Mouse (Mus musculus): Measurements from ENCODE around the gene Ahsa2. TPM values are rescaled to one million over a fixed set of nuclear protein-coding genes. Genes with fewer than 3 reads are reported as not detected.
"Not testable (repeated sequence)": the region's sequence is repeated elsewhere in the genome, so short reads cannot be mapped to it uniquely, and the experiment has no call there.

Ahsa2 gene
- total RNA-seq (2021), result 10 to 100 TPM; 45.8 to 59.2 TPM
- long read RNA-seq, experiment 1, transcript Ahsa2-201 (9 exons, 3,023 nt), result major isoform, 14 of 22 reads
- long read RNA-seq, experiment 1, partial matches to known transcripts, result 1 of 22 reads
- long read RNA-seq, experiment 1, other reads (novel, unspliced or antisense), result 5 of 22 reads
- long read RNA-seq, experiment 2, transcript Ahsa2-201 (9 exons, 3,023 nt), result major isoform, 18 of 24 reads
- long read RNA-seq, experiment 2, partial matches to known transcripts, result 2 of 24 reads
- long read RNA-seq, experiment 2, other reads (novel, unspliced or antisense), result 4 of 24 reads

DNA sequence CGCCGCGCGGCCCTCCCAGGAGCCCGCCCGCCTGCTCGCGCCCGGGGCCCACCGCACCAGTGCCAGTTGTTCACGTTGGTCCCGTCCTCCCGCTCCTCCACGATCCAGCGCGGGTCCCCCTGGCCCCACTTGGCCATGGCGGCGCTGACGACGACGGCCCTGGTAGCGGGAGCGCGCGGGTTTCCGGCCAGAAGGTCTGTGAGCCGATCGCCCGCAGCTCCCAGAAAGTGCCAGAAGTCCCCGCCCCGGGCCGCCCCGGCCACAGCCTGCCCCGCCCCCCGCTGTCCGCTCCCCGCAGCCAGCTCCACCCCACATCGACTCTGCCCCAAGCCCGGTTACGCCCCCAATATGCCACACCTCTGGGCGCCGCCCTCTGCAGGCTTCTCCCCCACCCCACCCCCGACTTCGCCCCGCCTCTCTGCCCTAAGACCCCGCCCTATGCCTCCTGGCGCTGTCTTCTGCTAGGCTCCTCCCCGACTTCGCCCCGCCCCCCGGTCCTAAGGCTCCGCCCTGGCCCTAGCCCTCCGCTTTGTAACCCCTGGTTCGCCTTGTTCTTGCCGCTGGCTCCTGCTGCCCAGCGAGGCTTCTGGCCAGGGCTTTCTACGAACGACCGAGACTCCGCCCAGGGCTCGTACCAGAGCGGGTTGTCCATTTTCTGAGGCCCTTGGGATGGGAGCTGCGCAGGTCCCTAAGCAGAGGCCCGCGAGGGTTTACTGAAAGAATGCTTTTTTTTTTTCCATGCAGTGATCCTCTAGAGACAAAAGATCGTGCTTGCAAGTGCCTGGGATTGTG lies at the start of gene Ahsa2:
Gene Ahsa2 (minus strand): TSS at position 313 of the 792 bp plus-strand sequence.
- H3K27ac ChIP-seq, result peak within 1 kb of the TSS; percentile 96
- no peak for TF ChIP-seq CTCF (conservative IDR thresholded peaks at IDR 0.05)
- H3K4me3 ChIP-seq, result peak within 1 kb of the TSS; percentile 97
- peak; percentile 95 for DNase-seq (ENCODE audit: low spot score in 2 of 2)

DNA sequence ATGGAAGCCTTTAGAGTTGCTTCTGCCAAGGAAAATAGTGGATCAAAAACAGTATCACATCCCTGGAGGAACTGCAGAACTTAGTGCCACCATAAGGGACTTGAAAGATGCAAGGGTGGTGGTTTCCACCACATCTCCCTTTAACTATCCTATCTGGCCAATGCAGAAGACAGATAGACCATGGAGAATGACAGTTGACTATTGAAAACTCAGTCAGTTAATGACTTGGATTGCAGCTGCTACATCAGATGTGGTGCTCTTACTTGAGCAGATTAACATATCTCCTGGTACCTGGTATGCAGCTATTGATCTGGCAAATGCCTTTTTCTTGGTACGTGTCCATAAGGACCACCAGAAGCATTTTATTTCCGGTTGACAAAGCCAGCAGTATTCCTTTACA lies 39.6 kb upstream of the Ahsa2 start:
- H3K27ac ChIP-seq, result no peak overlapping the region
- no peak for DNase-seq (ENCODE audit: low spot score in 2 of 2)
- TF ChIP-seq CTCF (conservative IDR thresholded peaks at IDR 0.05), result no peak
- H3K4me3 ChIP-seq, result no peak overlapping the region

DNA sequence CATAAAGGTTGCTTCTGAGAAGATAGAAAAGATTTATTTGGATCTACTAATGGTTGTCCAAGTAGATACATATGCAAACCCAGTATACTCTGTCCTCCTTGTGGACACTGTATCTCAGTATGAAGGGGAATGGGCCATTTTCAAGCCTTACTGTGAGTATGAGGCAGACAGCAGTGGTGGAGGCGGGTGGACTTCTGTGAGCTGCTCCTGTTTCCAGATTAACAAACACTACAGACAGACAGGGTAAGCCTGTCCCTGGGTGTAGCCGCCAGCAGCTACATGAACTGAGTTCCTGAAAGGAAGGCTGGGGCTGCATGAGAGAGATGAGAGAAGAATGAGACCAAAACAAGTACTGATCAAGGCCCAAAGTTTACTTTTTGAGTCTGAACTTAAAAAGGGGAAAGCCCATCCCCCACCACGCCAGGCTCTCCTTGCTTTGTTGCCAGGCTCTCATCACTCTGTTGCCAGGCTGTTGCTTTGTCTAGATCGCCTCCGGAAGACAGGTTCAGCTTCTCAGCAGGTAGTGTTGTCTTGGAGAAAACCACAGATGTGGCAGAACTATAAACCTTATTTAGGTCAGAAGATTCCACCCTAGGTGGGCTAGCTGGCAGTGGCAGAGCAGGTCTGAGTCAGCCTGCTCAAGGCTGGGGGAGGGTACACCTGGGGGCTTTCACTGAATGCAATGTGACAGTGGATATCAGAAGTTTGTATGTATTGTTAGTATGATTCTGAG lies 22.8 kb upstream of the Ahsa2 start, which contains the start of gene 1700093K21Rik:
Gene 1700093K21Rik (minus strand): TSS at position 683 of the 733 bp plus-strand sequence.
- DNase-seq (ENCODE audit: low spot score in 2 of 2), result peak; percentile 34 to 37
- H3K27ac ChIP-seq, result no peak within 1 kb of the TSS
- no peak within 1 kb of the TSS for H3K4me3 ChIP-seq
- TF ChIP-seq CTCF (conservative IDR thresholded peaks at IDR 0.05), result no peak

GRCm38 (mm10) chr11:23518981-23519380 lies 21.2 kb upstream of the Ahsa2 start:
- no peak overlapping the region for H3K4me3 ChIP-seq
- TF ChIP-seq CTCF (conservative IDR thresholded peaks at IDR 0.05), result no peak

GRCm38 (mm10) chr11:23515315-23515714 lies 17.5 kb upstream of the Ahsa2 start:
- Histone ChIP-seq H3K27ac (no peak overlapping the region), H3K4me3 (no peak overlapping the region)
- DNase-seq (ENCODE audit: low spot score in 2 of 2), result no peak
- no peak for TF ChIP-seq CTCF (conservative IDR thresholded peaks at IDR 0.05)

More at GRCm38 (mm10) chr11:23518981-23519380, 21.2 kb upstream of the Ahsa2 start:
- H3K27ac ChIP-seq, result no peak overlapping the region
- no peak for DNase-seq (ENCODE audit: low spot score in 2 of 2)

GRCm38 (mm10) chr11:23514785-23515184 lies 17.0 kb upstream of the Ahsa2 start:
- not testable (repeated sequence) for H3K4me3 ChIP-seq; DNase-seq (ENCODE audit: low spot score in 2 of 2); H3K27ac ChIP-seq

DNA sequence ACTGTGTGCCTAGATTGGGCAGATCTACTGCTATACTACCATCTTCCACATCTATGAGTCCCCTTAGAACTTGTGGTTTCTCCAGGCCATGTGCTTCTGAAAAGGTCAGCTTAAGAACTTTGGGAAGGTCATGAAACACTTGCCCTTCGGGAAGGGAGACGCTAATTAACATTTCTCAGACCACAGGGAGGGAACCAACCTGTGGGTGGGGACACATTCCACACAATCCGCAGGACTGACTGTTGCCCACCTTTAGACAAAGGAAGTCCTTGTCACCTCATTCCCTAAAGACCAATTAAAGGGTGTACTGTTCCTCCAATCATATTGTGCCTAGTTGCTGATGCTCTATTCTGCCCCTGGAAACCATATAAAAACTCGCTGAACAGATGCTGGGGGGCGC lies 7.0 kb upstream of the Ahsa2 start:
- DNase-seq (ENCODE audit: low spot score in 2 of 2); H3K4me3 ChIP-seq; H3K27ac ChIP-seq: not testable (repeated sequence)

GRCm38 (mm10) chr11:23498609-23499008 lies 779 bp upstream of the Ahsa2 start:
- no peak for DNase-seq (ENCODE audit: low spot score in 2 of 2)
- TF ChIP-seq CTCF (conservative IDR thresholded peaks at IDR 0.05), result no peak
- Histone ChIP-seq H3K4me3 (peak overlapping the region; percentile 97), H3K27ac (peak overlapping the region; percentile 90)

DNA sequence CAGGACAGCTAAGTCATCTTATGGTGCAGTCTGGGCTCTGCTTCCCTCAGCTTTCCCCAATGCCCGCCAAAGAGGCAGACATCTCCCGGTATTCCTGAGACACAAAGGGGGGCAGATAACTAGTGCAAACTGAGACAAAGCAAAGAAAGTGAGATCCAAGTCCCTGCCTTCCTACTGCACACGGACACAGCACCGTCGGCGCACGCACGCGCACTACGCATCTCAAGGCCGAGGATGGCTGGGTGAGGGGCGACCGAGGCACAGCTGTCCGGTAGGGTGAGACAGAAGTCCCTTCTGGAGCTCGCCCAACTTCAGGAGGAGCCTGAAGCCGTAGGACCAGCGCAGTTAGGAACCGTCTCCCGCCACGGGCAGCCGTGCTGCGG lies 504 bp downstream of the Ahsa2 start:
- no peak for TF ChIP-seq CTCF (conservative IDR thresholded peaks at IDR 0.05)
- peak overlapping the region; percentile 97 for H3K4me3 ChIP-seq
- peak overlapping the region; percentile 96 for H3K27ac ChIP-seq
- DNase-seq (ENCODE audit: low spot score in 2 of 2), result peak; percentile 69

DNA sequence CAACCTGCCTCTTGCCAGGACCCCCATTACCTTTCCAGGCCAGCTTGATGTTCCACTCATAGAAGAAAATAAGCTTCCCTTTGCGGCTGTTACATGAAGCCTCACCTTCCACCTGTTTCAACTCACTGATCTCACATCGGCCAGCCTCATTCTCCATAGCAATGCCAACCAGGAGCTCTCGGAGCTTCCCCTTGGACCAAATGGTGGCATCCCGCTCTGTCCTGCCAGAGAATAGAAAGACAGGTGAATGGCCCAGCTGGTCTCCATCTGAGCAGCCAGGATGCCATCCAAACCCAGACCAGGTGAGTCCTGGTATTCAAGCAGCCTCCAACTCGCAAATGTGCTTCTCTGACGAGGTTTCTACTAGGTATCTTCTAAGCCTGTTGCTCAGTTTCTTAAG lies 1.2 kb downstream of the Ahsa2 start:
- DNase-seq (ENCODE audit: low spot score in 2 of 2), result no peak
- peak overlapping the region; percentile 96; the same call in 1 of the 2 replicates for H3K27ac ChIP-seq
- no peak for TF ChIP-seq CTCF (conservative IDR thresholded peaks at IDR 0.05)
- H3K4me3 ChIP-seq, result peak overlapping the region; percentile 97

- TF ChIP-seq CTCF (conservative IDR thresholded peaks at IDR 0.05), result no peak
- no peak for DNase-seq (ENCODE audit: low spot score in 2 of 2)
- H3K27ac ChIP-seq, result no peak overlapping the region
- H3K4me3 ChIP-seq, result no peak overlapping the region
Observed at GRCm38 (mm10) chr11:23495231-23495630, 2.6 kb downstream of the Ahsa2 start.

GRCm38 (mm10) chr11:23492048-23492790 lies 5.6 kb downstream of the Ahsa2 start:
- Histone ChIP-seq H3K27ac (no peak overlapping the region), H3K4me3 (no peak overlapping the region)
- no peak for DNase-seq (ENCODE audit: low spot score in 2 of 2)
- no peak for TF ChIP-seq CTCF (conservative IDR thresholded peaks at IDR 0.05)

All from layer of hippocampus, adult 2 months (tissue).